Mouse (Mus musculus) liver, embryonic 14.5 days (tissue): ENCODE results near the gene Vsig1. TPM values are rescaled to one million over a fixed set of nuclear protein-coding genes. Genes with fewer than 3 reads are reported as not detected.

ENCODE experiments used
- ATAC-seq: fragments of 200-750 bp; cut with Nextera tagmentation; 2 replicates; pipeline ENCODE4 v1.8.0; 2017; ENCODE audit warnings: moderate number of reproducible peaks, mild to moderate bottlenecking, moderate library complexity; ENCODE audit not compliant: insufficient read depth
- DNase-seq, 3 experiments: peaks; one replicate each; pipeline ENCODE4 v3.0.0-alpha.2; 2012 to 2013; ENCODE audit warnings: low read depth in 3 of 3, low spot score in 3 of 3
- H3K27ac ChIP-seq: fragments of 300-500 bp; sonication (generic); 2 replicates; pipeline ENCODE4 v1.5.1; 2014; ENCODE audit warnings: moderate library complexity, mild to moderate bottlenecking, control low read depth, inconsistent platforms
- H3K27me3 ChIP-seq: fragments of 300-500 bp; sonication (generic); 2 replicates; pipeline ENCODE4 v1.6.1; 2014; ENCODE audit warnings: mild to moderate bottlenecking, low read length, moderate library complexity; ENCODE audit not compliant: control insufficient read depth, insufficient read depth
- H3K36me3 ChIP-seq: fragments of 300-500 bp; sonication (generic); replicated peaks from 2 replicates; pipeline ENCODE4 v1.6.1; 2014; ENCODE audit warnings: low read depth; ENCODE audit not compliant: control insufficient read depth, insufficient read depth
- H3K4me1 ChIP-seq, 2 experiments: fragments of 200-500 bp in 1 of 2; fragments of 300-500 bp in 1 of 2; sonication (generic) in 1 of 2; replicated peaks; 2 replicates each; pipeline ENCODE4 v1.6.1; 2012 to 2014; ENCODE audit warnings: antibody characterized with exemption in 1 of 2, inconsistent platforms in 1 of 2, low read length in 1 of 2; ENCODE audit not compliant: control insufficient read depth in 2 of 2, insufficient read depth in 2 of 2
- H3K4me2 ChIP-seq: fragments of 300-500 bp; sonication (generic); 2 replicates; pipeline ENCODE4 v1.6.1; 2014; ENCODE audit warnings: low read depth, mild to moderate bottlenecking, control low read depth, moderate library complexity
- H3K4me3 ChIP-seq, 2 experiments: fragments of 200-500 bp in 1 of 2; fragments of 300-500 bp in 1 of 2; sonication (generic) in 1 of 2; 2 replicates each; pipeline ENCODE4 v1.5.1; 2012 to 2014; ENCODE audit warnings: low read depth in 2 of 2, low read length in 2 of 2, mild to moderate bottlenecking in 2 of 2, control low read depth in 1 of 2, inconsistent platforms in 1 of 2, moderate library complexity in 1 of 2; ENCODE audit not compliant: insufficient read depth in 1 of 2
- H3K9ac ChIP-seq: fragments of 300-500 bp; sonication (generic); replicated peaks from 2 replicates; pipeline ENCODE4 v1.6.1; 2014; ENCODE audit warnings: mild to moderate bottlenecking, control low read depth, moderate library complexity
- H3K9me3 ChIP-seq: fragments of 300-500 bp; sonication (generic); 2 replicates; pipeline ENCODE4 v1.6.1; 2016; ENCODE audit warnings: low read length, mixed read lengths; ENCODE audit not compliant: control insufficient read depth
- CTCF ChIP-seq: IDR thresholded peaks from 2 replicates; pipeline ENCODE4 v1.5.1; 2016; ENCODE audit warnings: antibody characterized with exemption, low read depth, control low read depth
- EP300 ChIP-seq: IDR thresholded peaks from 2 replicates; pipeline ENCODE4 v1.6.1; 2016; ENCODE audit warnings: antibody characterized with exemption, low read depth
- WGBS: fragments of 180-500 bp; shearing (Covaris S2); extraction: QIAGEN DNeasy Blood & Tissue Kit; methylation state at CpG from one replicate; pipeline ENCODE4 v1.1.7; 2014; ENCODE audit not compliant: insufficient replicate concordance; 5-methylcytosine and 5-hydroxymethylcytosine counted together
- polyA plus RNA-seq, 2 experiments: library from polyadenylated mRNA; depleted of rRNA in 1 of 2; stranded (reverse) in 1 of 2; unstranded in 1 of 2; fragments of >200 nt; fragmentation: Nextera tagmentation in 1 of 2; extraction: Ambion mirVana in 1 of 2; gene quantifications; 2 replicates each; pipeline versions ENCODE4 v1.2.1 to v1.2.3; 2012 to 2014

Gene Vsig1
- polyA plus RNA-seq, 2 experiments: 0.04 TPM; not detected in 1

DNA sequence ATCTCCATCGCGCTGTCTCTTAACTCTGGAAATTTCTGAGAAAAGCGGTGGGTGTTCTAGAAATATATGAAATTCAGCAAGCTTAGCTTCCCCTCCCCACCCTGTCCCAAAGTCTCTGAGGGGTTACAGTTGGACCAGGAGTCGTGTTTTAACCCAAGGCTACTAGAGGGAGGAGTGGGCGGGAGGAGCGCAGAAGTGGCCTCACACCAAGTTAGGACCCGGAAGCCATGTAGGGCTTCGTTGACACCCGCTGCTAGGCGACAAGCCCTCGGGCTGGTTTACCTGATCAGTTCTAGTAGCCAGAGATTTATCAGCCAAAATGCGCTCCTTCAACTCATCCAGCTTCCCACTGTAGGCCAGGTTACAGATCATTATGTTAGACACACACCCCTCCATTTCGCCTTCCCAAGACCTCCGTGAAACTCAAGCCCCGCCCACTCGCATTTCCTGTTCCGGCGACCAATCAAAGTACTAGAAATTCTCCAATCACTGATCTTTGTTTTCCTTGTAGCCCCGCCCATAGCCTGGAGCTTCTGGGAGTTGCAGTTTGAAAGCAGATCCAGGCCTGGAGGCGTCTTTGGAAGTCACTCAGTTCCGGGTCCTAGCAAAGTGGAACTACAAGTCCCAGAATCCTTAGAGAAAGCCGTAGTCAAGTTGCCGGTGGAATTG lies 49.0 kb downstream of the Vsig1 start, which contains the start of the genes Psmd10 and Atg4a:
TSS of gene Psmd10 (minus strand) at position 457 of the 669 bp plus-strand sequence.
TSS of gene Atg4a (plus strand) at position 636 of the 669 bp plus-strand sequence.
- TF ChIP-seq CTCF: no peak
- Histone ChIP-seq H3K27ac (peak within 1 kb of the TSS; percentile 67), H3K36me3 (no peaks in the 10 kb centered on the region), H3K9me3 (no peaks in the 10 kb centered on the region), H3K4me2 (peak within 1 kb of the TSS; percentile 72), H3K4me3 (peak within 1 kb of the TSS; percentile 66 to 100), H3K9ac (peak within 1 kb of the TSS; percentile 72), H3K27me3 (no peaks in the 10 kb centered on the region), H3K4me1 (peaks cover 0 to 8% of the 10 kb centered on the region in 2 experiments; a peak in 2 of 4 replicates)
- DNase-seq (peak; percentile 92 to 93 (median 92)), ATAC-seq (peak; percentile 91)
- WGBS: 15% methylated on average over 23 of the region's 23 CpGs

- H3K4me2 ChIP-seq: peak overlapping the region; percentile 72
- no peaks in the 10 kb centered on the region for H3K9me3 ChIP-seq
- peak overlapping the region; percentile 66 to 98 for H3K4me3 ChIP-seq
- H3K4me1 ChIP-seq: peaks cover 0 to 8% of the 10 kb centered on the region in 2 experiments; a peak in 2 of 4 replicates
- no peaks in the 10 kb centered on the region for H3K36me3 ChIP-seq
- H3K9ac ChIP-seq: peak overlapping the region; percentile 64
- H3K27ac ChIP-seq: no peak overlapping the region; the same call in 1 of the 2 replicates
- peak in 1 of 3 experiments; percentile 2 for DNase-seq
- peak; percentile 34 for ATAC-seq
- H3K27me3 ChIP-seq: no peaks in the 10 kb centered on the region
- WGBS: 17% methylated on average over 5 of the region's 5 CpGs
- TF ChIP-seq EP300 (no peak), CTCF (no peak)
Observed at GRCm38 (mm10) chrX:140956959-140957358, 49.6 kb downstream of the Vsig1 start.

- H3K9me3 ChIP-seq: no peaks in the 10 kb centered on the region
- no peaks in the 10 kb centered on the region for H3K27me3 ChIP-seq
- no peak overlapping the region for H3K4me3 ChIP-seq
- no peak overlapping the region for H3K9ac ChIP-seq
- H3K27ac ChIP-seq: no peak overlapping the region
- ATAC-seq (no peak), DNase-seq (no peak)
- TF ChIP-seq CTCF (no peak), EP300 (no peak)
- H3K4me2 ChIP-seq: no peak overlapping the region
- peaks cover 0 to 3% of the 10 kb centered on the region in 2 experiments; a peak in 1 of 4 replicates for H3K4me1 ChIP-seq
- 75% methylated on average over 1 of the region's 1 CpGs for WGBS
- no peaks in the 10 kb centered on the region for H3K36me3 ChIP-seq
Observed at GRCm38 (mm10) chrX:140978943-140979342, 71.5 kb downstream of the Vsig1 start.

GRCm38 (mm10) chrX:140979546-140979945 lies 72.1 kb downstream of the Vsig1 start:
- TF ChIP-seq CTCF: no peak
- no peak for TF ChIP-seq EP300
- Histone ChIP-seq H3K36me3 (no peaks in the 10 kb centered on the region), H3K9ac (no peak overlapping the region), H3K27ac (no peak overlapping the region), H3K9me3 (no peaks in the 10 kb centered on the region), H3K27me3 (no peaks in the 10 kb centered on the region; the same call in 1 of the 2 replicates), H3K4me3 (no peak overlapping the region), H3K4me2 (no peak overlapping the region), H3K4me1 (peaks cover 0 to 3% of the 10 kb centered on the region in 2 experiments; a peak in 1 of 4 replicates)
- ATAC-seq: no peak
- DNase-seq: no peak
- 55% methylated on average over 2 of the region's 2 CpGs for WGBS

- Histone ChIP-seq H3K27ac (no peak overlapping the region), H3K4me3 (no peak overlapping the region), H3K36me3 (no peaks in the 10 kb centered on the region), H3K9me3 (no peaks in the 10 kb centered on the region), H3K9ac (no peak overlapping the region), H3K27me3 (no peaks in the 10 kb centered on the region; the same call in 1 of the 2 replicates), H3K4me1 (peaks cover 0 to 3% of the 10 kb centered on the region in 2 experiments; a peak in 1 of 4 replicates), H3K4me2 (no peak overlapping the region)
- 52% methylated on average over 4 of the region's 4 CpGs for WGBS
- DNase-seq (no peak), ATAC-seq (no peak)
- no peak for TF ChIP-seq CTCF
- no peak for TF ChIP-seq EP300
Observed at GRCm38 (mm10) chrX:140980163-140980562, 72.8 kb downstream of the Vsig1 start.
